Mouse (Mus musculus) CH12.LX (cell line): ENCODE data around the gene Cytip. TPM values are rescaled to one million over a fixed set of nuclear protein-coding genes. Genes with fewer than 3 reads are reported as not detected.

Experiments used
- DNase-seq: peaks from one replicate; pipeline ENCODE4 v3.0.0-alpha.2; 2013; ENCODE audit errors: extremely low read depth
- H3K27ac ChIP-seq: 2 replicates; pipeline ENCODE4 v1.5.1; 2012; ENCODE audit warnings: low read depth, mild to moderate bottlenecking, control low read depth, moderate library complexity; ENCODE audit not compliant: insufficient read depth
- H3K27me3 ChIP-seq: replicated peaks from 2 replicates; pipeline ENCODE3; 2012; ENCODE audit warnings: inconsistent platforms
- H3K36me3 ChIP-seq, 2 experiments: replicated peaks in 1 of 2; 2 replicates each; pipeline versions ENCODE3 to v1.6.1; 2012; ENCODE audit warnings: inconsistent platforms in 1 of 2, low read length in 1 of 2, mild to moderate bottlenecking in 1 of 2, mixed read lengths in 1 of 2, moderate library complexity in 1 of 2; ENCODE audit not compliant: control insufficient read depth in 1 of 2, insufficient read depth in 1 of 2
- H3K4me1 ChIP-seq, 2 experiments: 2 replicates each; pipeline ENCODE4 v1.6.1; 2012; ENCODE audit warnings: inconsistent platforms in 1 of 2, moderate library complexity in 1 of 2; ENCODE audit not compliant: insufficient read depth in 2 of 2, control insufficient read depth in 1 of 2
- H3K4me2 ChIP-seq: 2 replicates; pipeline ENCODE4 v1.6.1; 2012; ENCODE audit warnings: low read depth, mild to moderate bottlenecking, control low read depth; ENCODE audit not compliant: poor library complexity, insufficient read depth, severe bottlenecking
- H3K4me3 ChIP-seq, 3 experiments: fragments of 150-350 bp in 1 of 3; sonication (generic) in 1 of 3; replicated peaks in 1 of 3; 2 replicates each; pipeline versions ENCODE3 to v1.5.1; 2011 to 2012; ENCODE audit warnings: low read depth in 2 of 3, low read length in 2 of 3, mild to moderate bottlenecking in 2 of 3, moderate library complexity in 2 of 3, control low read depth in 1 of 3, improper control_type of control experiment in 1 of 3, inconsistent platforms in 1 of 3, mixed read lengths in 1 of 3; ENCODE audit not compliant: poor library complexity in 1 of 3
- H3K79me2 ChIP-seq: replicated peaks from 2 replicates; pipeline ENCODE4 v1.6.1; 2012; ENCODE audit warnings: mild to moderate bottlenecking, moderate library complexity; ENCODE audit not compliant: control insufficient read depth, poor library complexity, insufficient read depth, severe bottlenecking; ENCODE audit errors: extremely low read depth
- H3K9ac ChIP-seq: 2 replicates; pipeline ENCODE4 v1.6.1; 2012; ENCODE audit warnings: low read depth, mild to moderate bottlenecking, control low read depth, moderate library complexity; ENCODE audit not compliant: insufficient read depth
- H3K9me3 ChIP-seq: replicated peaks from 2 replicates; pipeline ENCODE3; 2012; ENCODE audit warnings: low read length, inconsistent platforms, mixed read lengths
- BHLHE40 ChIP-seq: IDR thresholded peaks from 2 replicates; pipeline ENCODE4 v1.6.1; 2011; ENCODE audit warnings: mild to moderate bottlenecking, low read depth, low read length, improper control_type of control experiment
- CHD1 ChIP-seq: IDR thresholded peaks from 2 replicates; pipeline ENCODE4 v1.6.1; 2012; ENCODE audit warnings: low read depth, low read length, improper control_type of control experiment, inconsistent platforms
- E2F4 ChIP-seq: IDR thresholded peaks from 2 replicates; pipeline ENCODE4 v1.6.1; 2011; ENCODE audit warnings: low read depth, low read length, improper control_type of control experiment; ENCODE audit not compliant: insufficient replicate concordance
- ELF1 ChIP-seq: IDR thresholded peaks from 2 replicates; pipeline ENCODE4 v1.6.1; 2014; ENCODE audit warnings: low read depth, mild to moderate bottlenecking, inconsistent platforms, low read length, improper control_type of control experiment
- ETS1 ChIP-seq: conservative IDR thresholded peaks from 2 replicates; pipeline ENCODE4 v1.6.1; 2012; ENCODE audit warnings: low read depth, mild to moderate bottlenecking, inconsistent platforms, low read length, improper control_type of control experiment, moderate library complexity
- JUN ChIP-seq: IDR thresholded peaks from 2 replicates; pipeline ENCODE4 v1.6.1; 2011; ENCODE audit warnings: low read depth, mild to moderate bottlenecking, low read length, improper control_type of control experiment, moderate library complexity; ENCODE audit not compliant: insufficient read depth
- JUND ChIP-seq: conservative IDR thresholded peaks from 2 replicates; pipeline ENCODE4 v1.6.1; 2011; ENCODE audit warnings: low read depth, low read length, improper control_type of control experiment
- KAT2A ChIP-seq: IDR thresholded peaks from 2 replicates; pipeline ENCODE4 v1.6.1; 2012; ENCODE audit warnings: low read length, improper control_type of control experiment, inconsistent platforms; ENCODE audit not compliant: insufficient replicate concordance
- MAFK ChIP-seq: IDR thresholded peaks from 2 replicates; pipeline ENCODE4 v1.6.1; 2011; ENCODE audit warnings: low read length, improper control_type of control experiment; ENCODE audit not compliant: insufficient replicate concordance
- MAX ChIP-seq: IDR thresholded peaks from 2 replicates; pipeline ENCODE4 v1.6.1; 2011; ENCODE audit warnings: low read length, improper control_type of control experiment
- MAZ ChIP-seq: IDR thresholded peaks from 2 replicates; pipeline ENCODE4 v1.6.1; 2012; ENCODE audit warnings: low read depth, mild to moderate bottlenecking, inconsistent platforms, low read length, improper control_type of control experiment, moderate library complexity
- MEF2A ChIP-seq: IDR thresholded peaks from 2 replicates; pipeline ENCODE4 v1.6.1; 2014; ENCODE audit warnings: low read depth, mild to moderate bottlenecking, inconsistent platforms, low read length, improper control_type of control experiment, borderline replicate concordance
- MXI1 ChIP-seq: IDR thresholded peaks from 2 replicates; pipeline ENCODE4 v1.6.1; 2011; ENCODE audit warnings: mild to moderate bottlenecking, low read depth, low read length, improper control_type of control experiment
- MYC ChIP-seq: IDR thresholded peaks from 2 replicates; pipeline ENCODE4 v1.6.1; 2011; ENCODE audit warnings: low read depth, mild to moderate bottlenecking, improper control_type of control experiment, low read length
- NELFE ChIP-seq: IDR thresholded peaks from 2 replicates; pipeline ENCODE4 v1.6.1; 2011; ENCODE audit warnings: low read depth, low read length, improper control_type of control experiment
- NRF1 ChIP-seq: IDR thresholded peaks from 2 replicates; pipeline ENCODE4 v1.6.1; 2014; ENCODE audit warnings: low read depth, mild to moderate bottlenecking, inconsistent platforms, low read length, improper control_type of control experiment, moderate library complexity
- PAX5 ChIP-seq: IDR thresholded peaks from 2 replicates; pipeline ENCODE4 v1.6.1; 2012; ENCODE audit warnings: low read length, inconsistent platforms, mixed read lengths
- POLR2A ChIP-seq: IDR thresholded peaks from 2 replicates; pipeline ENCODE4 v1.6.1; 2011; ENCODE audit warnings: low read depth, mild to moderate bottlenecking, improper control_type of control experiment, low read length
- TBP ChIP-seq: conservative IDR thresholded peaks from 2 replicates; pipeline ENCODE4 v1.6.1; 2011; ENCODE audit warnings: low read depth, low read length, improper control_type of control experiment
- USF1 ChIP-seq: IDR thresholded peaks from 2 replicates; pipeline ENCODE4 v1.6.1; 2014; ENCODE audit warnings: low read depth, mild to moderate bottlenecking, inconsistent platforms, low read length, improper control_type of control experiment
- USF2 ChIP-seq: conservative IDR thresholded peaks from 2 replicates; pipeline ENCODE4 v1.6.1; 2011; ENCODE audit warnings: low read depth, low read length, improper control_type of control experiment
- ZC3H11A ChIP-seq: IDR thresholded peaks from 2 replicates; pipeline ENCODE4 v1.6.1; 2012; ENCODE audit warnings: low read depth, mild to moderate bottlenecking, inconsistent platforms, low read length, improper control_type of control experiment
- dilution Hi-C: fragments of 300-500 bp; cut with MboI; formaldehyde crosslinking; loops from 2 replicates; pipeline ENCODE4 v1.14.3; 2020; ENCODE audit warnings: low sequenced_read_pairs; ENCODE audit not compliant: extremely low pct_unique_long_range_greater_than_20kb, extremely low pct_ligation_motif_present
- in situ Hi-C: fragments of 300-500 bp; cut with MboI; formaldehyde crosslinking; loops from 3 replicates; pipeline ENCODE4 v1.14.3; 2019; ENCODE audit warnings: low sequenced_read_pairs, low pct_ligation_motif_present, low pct_unique_long_range_greater_than_20kb, mixed read lengths
- polyA plus RNA-seq: library from polyadenylated mRNA; unstranded; fragments of >175 nt; gene quantifications from 2 replicates; pipeline ENCODE4 v1.2.1, GENCODE M21; 2012; ENCODE audit warnings: low read depth; ENCODE audit not compliant: insufficient read length
- total RNA-seq, 2 experiments: library from RNA; depleted of rRNA; stranded (reverse); fragments of 300-350 nt in 1 of 2; fragments of >200 nt in 1 of 2; gene quantifications; 2 replicates each; pipeline ENCODE4 v1.2.3; 2012 to 2014

Cytip gene
- total and polyA plus RNA-seq, 3 experiments = 43.1 to 61.3 (median 55.9) TPM

DNA sequence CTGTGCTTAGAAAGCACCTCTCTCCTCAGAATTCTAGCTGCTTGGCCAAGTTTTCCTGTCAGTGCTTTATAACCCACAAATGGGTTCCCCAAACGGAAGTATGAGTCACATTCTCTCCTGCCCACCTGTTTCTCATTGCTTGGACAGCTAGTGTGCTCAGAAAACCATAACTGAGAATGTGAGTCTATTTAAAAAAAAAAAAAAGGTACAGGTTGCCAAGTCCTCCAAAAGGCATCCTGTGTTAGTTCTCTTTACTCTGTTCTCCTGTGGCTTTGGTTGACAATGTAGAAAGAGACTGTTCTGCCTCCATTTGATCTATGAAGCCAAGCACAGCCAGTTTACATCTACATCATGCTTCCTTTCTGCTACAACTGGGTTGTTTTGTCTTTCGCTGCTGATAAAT, 60.3 kb downstream of the Cytip start (continued):
- TF ChIP-seq JUN (peak; percentile 93), POLR2A (no peak), MXI1 (peak; percentile 58; the same call in 1 of the 2 replicates), E2F4 (no peak), CHD1 (no peak; the same call in 1 of the 2 replicates), PAX5 (no peak), ELF1 (0 out of 2 replicates have a peak, but pooled peaks have one; percentile 10)

DNA sequence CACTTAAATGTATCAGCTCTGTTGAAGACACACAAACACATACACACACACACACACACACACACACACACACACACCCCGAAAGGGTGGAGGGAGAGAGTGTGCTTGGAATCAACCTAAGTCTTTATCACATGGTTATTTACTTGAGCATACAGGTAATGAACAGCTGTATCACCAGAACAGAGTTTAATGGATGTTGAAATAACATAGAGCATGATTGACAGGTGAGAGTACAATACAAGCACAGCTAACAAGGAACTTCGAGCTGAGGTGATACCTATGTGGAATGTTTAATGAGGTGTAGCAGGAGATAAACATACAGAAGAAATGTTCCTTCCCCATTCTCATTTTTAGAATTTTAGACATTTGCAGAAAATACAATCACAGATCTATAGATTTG, 62.7 kb downstream of the Cytip start:
- TF ChIP-seq KAT2A = no peak
- no peak for TF ChIP-seq TBP
- no peak for TF ChIP-seq CHD1
- TF ChIP-seq E2F4 = no peak
- TF ChIP-seq USF2 = no peak
- no peak for TF ChIP-seq MAX
- no peak for TF ChIP-seq ELF1
- TF ChIP-seq MAZ = no peak
- no peak for TF ChIP-seq ETS1
- TF ChIP-seq POLR2A = no peak
- TF ChIP-seq NELFE = no peak
- TF ChIP-seq MYC = no peak
- no peak for TF ChIP-seq USF1
- TF ChIP-seq MXI1 = no peak
- no peak for TF ChIP-seq ZC3H11A
- no peak for TF ChIP-seq JUND
- TF ChIP-seq NRF1 = no peak
- no peak for TF ChIP-seq MEF2A
- TF ChIP-seq MAFK = no peak
- TF ChIP-seq BHLHE40 = no peak

More for the DNA sequence above, 62.7 kb downstream of the Cytip start:
- peaks cover 11 to 71% of the 10 kb centered on the region in 2 experiments; a peak in 3 of 4 replicates for H3K4me1 ChIP-seq
- H3K79me2 ChIP-seq = no peaks in the 10 kb centered on the region
- H3K27me3 ChIP-seq = no peaks in the 10 kb centered on the region
- no peak overlapping the region for H3K4me2 ChIP-seq
- no peak overlapping the region for H3K4me3 ChIP-seq
- no peak overlapping the region for H3K9ac ChIP-seq
- H3K9me3 ChIP-seq = no peaks in the 10 kb centered on the region
- dilution Hi-C loops = no loop called here
- DNase-seq = no peak
- in situ Hi-C loops = no loop called here
- peaks cover 11 to 40% of the 10 kb centered on the region in 2 experiments for H3K36me3 ChIP-seq
- H3K27ac ChIP-seq = no peak overlapping the region
